Mouse (Mus musculus) bone marrow, adult 2 months (tissue): ENCODE measurements at regions not wholly inside any gene's neighbourhood (a gene's known extent, or its start where the extent isn't known, plus 50 kb on each side); places are given as distances from the start of the nearest gene placed in this dataset.

Experiments
- CTCF ChIP-seq: fragments of 200-500 bp; IDR thresholded peaks from 2 replicates; pipeline ENCODE4 v1.5.1; 2011; ENCODE audit warnings: low read length, control low read depth; ENCODE audit not compliant: control insufficient read depth, insufficient read depth
- POLR2A ChIP-seq: fragments of 200-500 bp; IDR thresholded peaks from 2 replicates; pipeline ENCODE4 v1.6.1; 2011; ENCODE audit warnings: low read depth, mild to moderate bottlenecking, control low read depth, low read length, borderline replicate concordance; ENCODE audit not compliant: control insufficient read depth

- TF ChIP-seq POLR2A, result no peak
- TF ChIP-seq CTCF, result no peak
Measured at GRCm38 (mm10) chr5:112055018-112055417, 197.3 kb downstream of the Cryba4 start.
